Mouse (Mus musculus): Measurements from ENCODE around the gene Dnase2a. TPM values are rescaled to one million over a fixed set of nuclear protein-coding genes. Genes with fewer than 3 reads are reported as not detected.
A peak's percentile ranks its signal among the peaks of the same experiment; 100 is the strongest.

The Dnase2a gene
- polyA plus RNA-seq, 1 experiment: 20.1 TPM

GRCm38 (mm10) chr8:84909162-84909767, 905 bp downstream of the Dnase2a start:
- no peak for TF ChIP-seq CTCF (conservative IDR thresholded peaks at IDR 0.05; ENCODE audit: insufficient read depth, insufficient read length, low read depth, low read length)
- TF ChIP-seq POLR2A (IDR thresholded peaks at IDR 0.05; ENCODE audit: low read depth, low read length): no peak

DNA sequence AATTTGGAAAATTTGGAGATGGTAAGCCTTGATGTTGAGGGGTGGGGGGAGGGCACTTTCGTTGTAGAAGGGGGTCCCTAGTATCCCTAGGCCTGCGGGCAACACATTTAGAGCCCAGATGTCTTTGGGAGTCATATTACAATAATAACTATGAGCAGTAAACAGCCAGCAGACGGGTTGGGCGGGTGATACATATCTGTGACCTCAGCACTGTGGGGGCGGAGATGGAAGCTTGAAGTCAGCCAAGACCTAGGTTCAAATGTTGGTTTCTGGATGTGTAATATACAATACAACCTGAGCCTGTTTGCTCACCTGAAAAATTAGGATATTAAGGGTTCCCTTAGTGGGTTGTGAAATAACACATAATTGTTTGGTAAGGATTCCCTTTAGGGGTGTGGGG, 1.6 kb downstream of the Dnase2a start:
- Histone ChIP-seq H3K27me3 (replicated peaks; ENCODE audit: control insufficient read depth, insufficient read depth, low read length) (no peaks in the 10 kb centered on the region), H3K4me1 (ENCODE audit: control insufficient read depth, insufficient read depth, low read length) (no peaks in the 10 kb centered on the region; the same call in 1 of the 2 replicates), H3K27ac (ENCODE audit: insufficient read depth, low read depth, low read length) (no peak overlapping the region), H3K36me3 (ENCODE audit: control insufficient read depth, insufficient read depth, low read length) (no peaks in the 10 kb centered on the region), H3K4me3 (ENCODE audit: insufficient read depth, low read depth, low read length) (no peak overlapping the region)
- TF ChIP-seq POLR2A (IDR thresholded peaks at IDR 0.05; ENCODE audit: low read depth, low read length) (no peak), CTCF (conservative IDR thresholded peaks at IDR 0.05; ENCODE audit: insufficient read depth, insufficient read length, low read depth, low read length) (no peak)
- no peak for DNase-seq
- WGBS: 83% methylated on average over 5 of the region's 5 CpGs

More at GRCm38 (mm10) chr8:84909162-84909767, 905 bp downstream of the Dnase2a start:
- H3K27ac ChIP-seq (ENCODE audit: insufficient read depth, low read depth, low read length): no peak overlapping the region
- H3K4me3 ChIP-seq (ENCODE audit: insufficient read depth, low read depth, low read length): peak overlapping the region; percentile 54
- no peak for DNase-seq
- H3K27me3 ChIP-seq (replicated peaks; ENCODE audit: control insufficient read depth, insufficient read depth, low read length): no peaks in the 10 kb centered on the region
- H3K36me3 ChIP-seq (ENCODE audit: control insufficient read depth, insufficient read depth, low read length): no peaks in the 10 kb centered on the region
- 60% methylated on average over 20 of the region's 20 CpGs for WGBS
- no peaks in the 10 kb centered on the region; the same call in 1 of the 2 replicates for H3K4me1 ChIP-seq (ENCODE audit: control insufficient read depth, insufficient read depth, low read length)

- no peaks in the 10 kb centered on the region; the same call in 1 of the 2 replicates for H3K4me1 ChIP-seq (ENCODE audit: control insufficient read depth, insufficient read depth, low read length)
- H3K36me3 ChIP-seq (ENCODE audit: control insufficient read depth, insufficient read depth, low read length): no peaks in the 10 kb centered on the region
- no peak overlapping the region for H3K27ac ChIP-seq (ENCODE audit: insufficient read depth, low read depth, low read length)
- no peak for TF ChIP-seq POLR2A (IDR thresholded peaks at IDR 0.05; ENCODE audit: low read depth, low read length)
- TF ChIP-seq CTCF (conservative IDR thresholded peaks at IDR 0.05; ENCODE audit: insufficient read depth, insufficient read length, low read depth, low read length): no peak
- DNase-seq: no peak
- 84% methylated on average over 6 of the region's 6 CpGs for WGBS
- no peak overlapping the region for H3K4me3 ChIP-seq (ENCODE audit: insufficient read depth, low read depth, low read length)
- H3K27me3 ChIP-seq (replicated peaks; ENCODE audit: control insufficient read depth, insufficient read depth, low read length): no peaks in the 10 kb centered on the region
Measured at GRCm38 (mm10) chr8:84910551-84910950, 2.2 kb downstream of the Dnase2a start.

DNA sequence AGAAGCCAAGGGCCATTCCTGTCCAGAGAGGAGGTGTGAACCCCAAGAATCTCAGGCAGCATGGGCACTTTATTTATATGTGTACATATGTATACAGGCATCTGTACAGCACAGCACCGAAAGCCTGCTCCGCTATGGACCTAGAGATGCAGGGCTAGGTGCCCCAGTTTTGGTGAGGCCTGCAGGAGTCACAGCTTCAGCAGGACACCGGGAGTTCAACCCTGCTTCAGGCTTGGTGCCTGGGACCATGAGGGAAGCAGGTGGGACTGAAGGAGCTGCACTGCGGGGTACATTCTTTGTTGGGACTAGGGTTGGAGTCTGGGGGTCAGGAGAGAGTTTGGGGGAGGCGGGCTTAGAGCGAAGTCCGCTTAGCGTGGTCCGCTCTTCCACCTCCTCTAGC, 3.5 kb downstream of the Dnase2a start:
- Histone ChIP-seq H3K27ac (ENCODE audit: insufficient read depth, low read depth, low read length) (no peak overlapping the region), H3K4me3 (ENCODE audit: insufficient read depth, low read depth, low read length) (no peak overlapping the region), H3K4me1 (ENCODE audit: control insufficient read depth, insufficient read depth, low read length) (no peaks in the 10 kb centered on the region; the same call in 1 of the 2 replicates), H3K36me3 (ENCODE audit: control insufficient read depth, insufficient read depth, low read length) (no peaks in the 10 kb centered on the region), H3K27me3 (replicated peaks; ENCODE audit: control insufficient read depth, insufficient read depth, low read length) (no peaks in the 10 kb centered on the region)
- TF ChIP-seq POLR2A (IDR thresholded peaks at IDR 0.05; ENCODE audit: low read depth, low read length) (no peak), CTCF (conservative IDR thresholded peaks at IDR 0.05; ENCODE audit: insufficient read depth, insufficient read length, low read depth, low read length) (no peak)
- 95% methylated on average over 9 of the region's 9 CpGs for WGBS
- no peak for DNase-seq

GRCm38 (mm10) chr8:84912391-84912790, 4.0 kb downstream of the Dnase2a start:
- Histone ChIP-seq H3K4me3 (ENCODE audit: insufficient read depth, low read depth, low read length) (no peak overlapping the region), H3K27me3 (replicated peaks; ENCODE audit: control insufficient read depth, insufficient read depth, low read length) (no peaks in the 10 kb centered on the region), H3K4me1 (ENCODE audit: control insufficient read depth, insufficient read depth, low read length) (no peaks in the 10 kb centered on the region; the same call in 1 of the 2 replicates), H3K36me3 (ENCODE audit: control insufficient read depth, insufficient read depth, low read length) (no peaks in the 10 kb centered on the region), H3K27ac (ENCODE audit: insufficient read depth, low read depth, low read length) (no peak overlapping the region)
- WGBS: 30% methylated on average over 27 of the region's 27 CpGs
- no peak for DNase-seq
- TF ChIP-seq CTCF (conservative IDR thresholded peaks at IDR 0.05; ENCODE audit: insufficient read depth, insufficient read length, low read depth, low read length) (no peak), POLR2A (IDR thresholded peaks at IDR 0.05; ENCODE audit: low read depth, low read length) (no peak)

- WGBS: 2% methylated on average over 55 of the region's 55 CpGs
- H3K4me1 ChIP-seq (ENCODE audit: control insufficient read depth, insufficient read depth, low read length): no peaks in the 10 kb centered on the region; the same call in 1 of the 2 replicates
- no peak overlapping the region for H3K27ac ChIP-seq (ENCODE audit: insufficient read depth, low read depth, low read length)
- no peaks in the 10 kb centered on the region for H3K36me3 ChIP-seq (ENCODE audit: control insufficient read depth, insufficient read depth, low read length)
- H3K27me3 ChIP-seq (replicated peaks; ENCODE audit: control insufficient read depth, insufficient read depth, low read length): no peaks in the 10 kb centered on the region
- TF ChIP-seq POLR2A (IDR thresholded peaks at IDR 0.05; ENCODE audit: low read depth, low read length): no peak
- no peak for TF ChIP-seq CTCF (conservative IDR thresholded peaks at IDR 0.05; ENCODE audit: insufficient read depth, insufficient read length, low read depth, low read length)
- DNase-seq: peak; percentile 84
- H3K4me3 ChIP-seq (ENCODE audit: insufficient read depth, low read depth, low read length): peak overlapping the region; percentile 42
Measured at GRCm38 (mm10) chr8:84912895-84913501, 4.6 kb downstream of the Dnase2a start.

DNA sequence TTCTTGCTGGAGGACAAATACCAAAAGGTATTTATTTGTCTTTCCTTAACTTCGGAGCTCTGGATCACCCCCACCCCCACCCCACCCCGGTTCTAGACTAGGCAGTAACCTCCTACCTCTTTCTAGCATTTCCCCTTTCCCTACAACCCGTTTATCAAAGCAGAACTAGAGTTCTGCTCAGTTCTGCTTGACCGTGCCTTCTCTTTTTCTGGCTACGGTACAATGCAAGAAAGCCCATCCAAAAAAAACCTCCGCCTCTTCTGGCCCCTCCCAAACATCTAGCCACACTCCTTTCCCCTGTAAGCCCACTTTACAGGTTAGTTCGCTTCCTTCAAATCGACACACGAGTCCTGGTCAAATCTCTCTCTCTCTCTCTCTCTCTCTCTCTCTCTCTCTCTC, 5.1 kb downstream of the Dnase2a start:
- no peaks in the 10 kb centered on the region for H3K36me3 ChIP-seq (ENCODE audit: control insufficient read depth, insufficient read depth, low read length)
- H3K4me3 ChIP-seq (ENCODE audit: insufficient read depth, low read depth, low read length): peak overlapping the region; percentile 42
- DNase-seq: no peak
- no peaks in the 10 kb centered on the region for H3K27me3 ChIP-seq (replicated peaks; ENCODE audit: control insufficient read depth, insufficient read depth, low read length)
- 9% methylated on average over 9 of the region's 9 CpGs for WGBS
- no peaks in the 10 kb centered on the region for H3K4me1 ChIP-seq (ENCODE audit: control insufficient read depth, insufficient read depth, low read length)
- H3K27ac ChIP-seq (ENCODE audit: insufficient read depth, low read depth, low read length): no peak overlapping the region
- no peak for TF ChIP-seq POLR2A (IDR thresholded peaks at IDR 0.05; ENCODE audit: low read depth, low read length)
